Mouse (Mus musculus): ENCODE measurements around the gene Gm26558. TPM values are rescaled to one million over a fixed set of nuclear protein-coding genes. Genes with fewer than 3 reads are reported as not detected.
A peak's percentile ranks its signal among the peaks of the same experiment; 100 is the strongest.

Gene Gm26558
- total RNA-seq (2021): not detected
- long read RNA-seq, experiment 1, partial matches to known transcripts: 0 of 1 reads
- long read RNA-seq, experiment 1, other reads (novel, unspliced or antisense): 0 of 1 reads
- long read RNA-seq, experiment 2: 0 reads

DNA sequence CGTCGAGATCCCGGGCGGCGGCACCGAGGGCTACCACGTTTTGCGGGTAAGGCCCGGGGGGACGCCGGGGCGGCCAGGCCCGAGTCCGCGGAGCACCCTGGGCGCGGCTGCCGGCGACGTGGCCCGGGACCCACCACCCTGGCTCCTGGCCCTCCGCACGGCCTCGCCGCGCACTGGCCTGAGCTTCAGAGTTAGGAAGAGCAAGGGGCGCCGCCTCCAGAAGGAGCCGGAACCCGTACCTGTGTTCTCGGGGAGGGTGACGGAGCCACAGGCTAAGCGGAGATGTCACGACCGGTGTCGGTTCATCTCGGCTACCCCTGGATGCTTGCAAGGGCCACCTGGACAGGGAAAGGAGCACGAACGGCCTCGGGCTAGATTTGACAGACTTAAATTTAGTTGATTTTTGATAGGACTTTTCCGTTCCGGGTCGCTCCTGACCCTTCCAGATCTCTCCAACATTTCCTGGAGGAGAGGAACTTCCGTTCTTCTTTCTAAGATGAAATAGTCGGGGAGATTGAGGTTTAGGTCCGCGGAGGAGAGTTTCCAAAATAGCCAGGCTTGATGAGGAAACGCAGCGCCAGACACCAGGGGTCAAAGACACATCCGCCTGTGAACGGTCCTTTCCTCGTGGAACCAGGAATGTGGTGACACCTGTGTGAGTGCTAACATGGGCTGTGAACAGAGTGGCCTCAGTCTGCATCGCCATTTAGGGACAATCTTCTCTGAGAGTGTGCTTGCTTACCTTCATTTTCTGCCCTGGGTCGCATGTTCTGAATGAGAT, at the start of gene Gm26558:
Gm26558 (minus strand) TSS at position 394 of the 781 bp plus-strand sequence.
- intact Hi-C loops (cut with DNase I): no loop called here
- DNase-seq: no peak

GRCm38 (mm10) chr2:70710878-70711277, 49.0 kb upstream of the Gm26558 start:
- no peak for DNase-seq
- intact Hi-C loops (cut with DNase I): no loop called here

GRCm38 (mm10) chr2:70710236-70710635, 48.3 kb upstream of the Gm26558 start:
- intact Hi-C loops (cut with DNase I): no loop called here

GRCm38 (mm10) chr2:70708986-70709730, 47.2 kb upstream of the Gm26558 start:
- no peak for DNase-seq
- intact Hi-C loops (cut with DNase I): loop anchor here (5.0 kb wide), 1 partner anchor 113 kb away; no protein-coding TSS in a partner anchor

More at GRCm38 (mm10) chr2:70710236-70710635, 48.3 kb upstream of the Gm26558 start:
- DNase-seq: no peak

- intact Hi-C loops (cut with DNase I): no loop called here
- DNase-seq: no peak
Observed at GRCm38 (mm10) chr2:70702403-70702802, 40.5 kb upstream of the Gm26558 start.

- intact Hi-C loops (cut with DNase I): no loop called here
- DNase-seq: no peak
Observed at GRCm38 (mm10) chr2:70701571-70701970, 39.7 kb upstream of the Gm26558 start.

- intact Hi-C loops (cut with DNase I): no loop called here
- no peak for DNase-seq
Observed at GRCm38 (mm10) chr2:70700851-70701250, 38.9 kb upstream of the Gm26558 start.

DNA sequence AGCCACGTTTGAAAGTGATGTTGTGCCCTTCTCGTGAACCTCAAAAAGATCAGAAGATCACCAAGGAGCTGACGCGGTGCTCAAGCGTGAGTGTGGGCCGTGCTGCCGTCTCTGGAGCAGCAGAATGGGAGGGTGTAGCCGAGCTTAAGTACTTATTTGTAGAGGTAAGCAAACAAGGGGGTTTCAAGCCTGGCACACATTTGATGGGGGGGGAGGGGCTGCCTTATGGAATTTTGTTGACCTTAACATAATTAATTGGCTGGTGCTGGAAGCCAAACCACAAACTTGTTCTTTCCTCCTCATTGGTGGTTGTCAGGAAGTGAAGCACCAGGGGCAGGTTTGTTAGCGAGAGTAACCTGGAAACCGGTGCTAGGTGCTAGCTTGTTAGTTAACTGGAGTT, 33.8 kb upstream of the Gm26558 start:
- no peak for DNase-seq
- intact Hi-C loops (cut with DNase I): no loop called here

GRCm38 (mm10) chr2:70690195-70690594, 28.3 kb upstream of the Gm26558 start:
- intact Hi-C loops (cut with DNase I): no loop called here
- peak in 1 of 2 experiments; percentile 18 for DNase-seq

DNA sequence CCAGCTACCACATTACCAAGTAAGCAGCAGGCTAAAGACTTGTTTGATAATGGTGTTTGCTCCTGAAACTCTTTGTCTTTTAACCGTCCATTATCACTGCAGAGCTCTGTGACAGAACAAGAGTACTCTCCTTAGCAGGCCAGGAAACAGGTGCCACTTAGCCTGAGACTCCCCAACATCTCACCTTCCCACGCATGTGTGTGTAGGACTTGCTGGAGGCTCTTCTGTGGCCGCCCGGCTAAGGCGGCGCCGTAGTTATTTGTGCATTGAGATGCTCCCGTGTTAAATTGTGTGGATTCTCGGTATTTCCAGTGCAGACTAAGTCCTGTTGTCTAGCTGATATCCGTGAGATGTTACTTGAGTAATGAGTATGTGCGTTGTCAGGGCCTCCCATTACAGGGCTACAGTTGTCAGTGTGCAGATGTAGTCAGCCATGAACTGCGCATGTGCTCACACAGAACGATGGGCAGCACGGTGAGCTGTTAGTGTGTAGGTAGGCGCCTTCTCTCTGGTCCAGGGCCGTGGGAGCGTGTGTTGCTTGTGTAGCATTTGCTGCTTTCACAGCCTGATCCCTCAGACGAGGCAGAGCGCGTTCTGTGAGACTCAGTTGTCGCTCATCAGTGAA, 26.7 kb upstream of the Gm26558 start:
- DNase-seq: no peak
- intact Hi-C loops (cut with DNase I): no loop called here

- intact Hi-C loops (cut with DNase I): no loop called here
- DNase-seq: no peak
Observed at GRCm38 (mm10) chr2:70682324-70682723, 20.4 kb upstream of the Gm26558 start.

DNA sequence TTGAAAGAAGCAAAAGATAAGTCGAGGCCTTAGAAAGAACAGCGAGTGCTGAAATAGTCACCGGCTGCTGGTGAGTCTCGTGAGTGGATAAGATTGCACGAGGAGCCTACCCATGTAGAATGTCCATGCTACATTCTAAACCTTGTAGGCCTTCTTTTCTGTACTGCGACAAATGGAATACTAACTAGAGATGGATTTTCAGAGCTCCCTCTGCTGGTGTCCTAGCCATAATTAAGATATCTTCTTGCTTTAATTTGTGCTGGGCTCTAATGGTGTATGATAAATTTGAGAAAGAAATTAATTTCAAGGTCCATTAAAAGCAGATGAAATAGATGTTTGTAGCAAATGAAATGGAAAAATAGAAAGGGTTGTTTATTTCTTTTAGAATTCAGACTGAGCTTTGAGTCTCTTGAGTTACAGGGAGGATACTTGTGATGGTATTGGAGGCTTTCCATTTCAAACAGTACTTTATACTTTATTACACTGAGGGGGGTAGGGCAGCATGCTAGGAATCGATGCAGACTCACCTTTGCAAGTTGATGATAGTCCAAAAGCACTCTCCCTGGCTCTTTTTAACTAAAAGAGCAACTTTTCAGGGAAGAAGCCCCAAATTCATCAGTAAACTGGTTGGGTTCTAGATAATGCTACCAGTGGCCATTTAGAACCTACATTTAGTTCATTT, 11.7 kb upstream of the Gm26558 start:
- peak in 1 of 2 experiments; percentile 22 for DNase-seq
- intact Hi-C loops (cut with DNase I): no loop called here

DNA sequence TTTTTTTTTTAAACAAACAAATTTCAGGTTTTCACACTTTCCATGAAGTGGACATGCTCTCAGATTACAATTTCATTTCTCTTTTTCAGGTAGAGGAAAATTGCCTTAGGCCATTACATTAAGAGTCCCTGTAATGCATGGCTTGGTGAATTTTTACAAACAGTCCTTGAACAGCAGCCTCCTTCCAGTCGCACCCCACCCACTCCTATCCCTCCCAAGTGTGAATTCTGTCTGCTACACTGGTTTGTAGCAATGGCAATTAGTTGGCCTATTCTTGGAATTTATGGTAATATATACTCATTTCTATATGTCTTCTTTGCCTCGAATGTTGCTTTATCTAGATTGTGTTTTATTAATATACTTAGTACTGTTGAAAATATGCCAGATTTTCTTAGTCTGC, 10.6 kb upstream of the Gm26558 start:
- intact Hi-C loops (cut with DNase I): no loop called here
- DNase-seq: no peak

GRCm38 (mm10) chr2:70669896-70670295, 8.0 kb upstream of the Gm26558 start:
- no peak for DNase-seq
- intact Hi-C loops (cut with DNase I): no loop called here

DNA sequence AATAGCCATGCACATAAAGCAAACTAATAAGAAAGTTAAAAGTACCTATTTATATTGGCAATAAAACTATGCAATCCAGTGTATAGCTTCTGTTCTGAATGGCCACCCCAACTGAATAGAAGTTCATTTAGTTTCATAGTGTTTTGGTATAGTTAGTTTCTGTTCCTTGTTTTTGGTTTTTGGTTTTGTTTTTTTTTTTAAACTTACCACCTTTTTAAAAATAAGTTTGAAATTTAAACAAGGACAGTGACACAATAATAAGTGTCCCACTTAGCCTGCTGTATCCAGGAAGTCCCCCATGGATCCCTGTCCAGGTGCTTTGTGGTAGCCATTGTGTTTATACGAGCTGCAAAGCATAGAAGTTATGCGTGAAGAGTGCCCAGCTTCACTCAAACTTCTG, 7.3 kb upstream of the Gm26558 start:
- intact Hi-C loops (cut with DNase I): no loop called here
- no peak for DNase-seq

DNA sequence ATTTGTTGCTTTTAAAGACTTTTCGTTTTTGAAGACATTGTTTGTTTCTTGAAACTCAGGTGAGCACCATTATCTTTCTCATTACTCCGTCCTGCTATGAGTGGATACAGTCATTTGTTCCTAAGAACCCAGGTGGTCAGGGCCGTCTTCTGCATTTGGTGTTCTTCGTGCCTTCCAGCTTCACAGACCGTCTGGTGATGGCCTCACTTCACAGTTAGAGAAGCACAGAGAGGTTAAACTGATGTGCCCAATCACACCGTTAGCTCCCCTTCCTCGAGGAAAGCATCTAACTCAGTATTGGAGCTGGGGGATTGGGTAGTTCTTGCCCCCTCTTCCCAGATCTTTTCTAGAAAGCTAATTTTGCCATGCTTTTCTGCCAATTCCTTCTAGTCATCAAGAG, 5.1 kb upstream of the Gm26558 start:
- intact Hi-C loops (cut with DNase I): no loop called here
- no peak for DNase-seq

GRCm38 (mm10) chr2:70663764-70664163, 1.9 kb upstream of the Gm26558 start:
- intact Hi-C loops (cut with DNase I): no loop called here
- DNase-seq: no peak

- DNase-seq: peak; percentile 97 to 99
- intact Hi-C loops (cut with DNase I): no loop called here
Observed at GRCm38 (mm10) chr2:70660887-70661714, 807 bp downstream of the Gm26558 start, which contains the start of gene Gorasp2. Gene Gorasp2 (plus strand): TSS chr2:70661576.

- intact Hi-C loops (cut with DNase I): no loop called here
- no peak for DNase-seq
Observed at GRCm38 (mm10) chr2:70657083-70657482, 4.8 kb downstream of the Gm26558 start.

- no peak for DNase-seq
- intact Hi-C loops (cut with DNase I): no loop called here
Observed at GRCm38 (mm10) chr2:70651820-70652219, 10.1 kb downstream of the Gm26558 start.
